18 mouse cellular contexts compared by ENCODE assay signal in the genomic region with DNA sequence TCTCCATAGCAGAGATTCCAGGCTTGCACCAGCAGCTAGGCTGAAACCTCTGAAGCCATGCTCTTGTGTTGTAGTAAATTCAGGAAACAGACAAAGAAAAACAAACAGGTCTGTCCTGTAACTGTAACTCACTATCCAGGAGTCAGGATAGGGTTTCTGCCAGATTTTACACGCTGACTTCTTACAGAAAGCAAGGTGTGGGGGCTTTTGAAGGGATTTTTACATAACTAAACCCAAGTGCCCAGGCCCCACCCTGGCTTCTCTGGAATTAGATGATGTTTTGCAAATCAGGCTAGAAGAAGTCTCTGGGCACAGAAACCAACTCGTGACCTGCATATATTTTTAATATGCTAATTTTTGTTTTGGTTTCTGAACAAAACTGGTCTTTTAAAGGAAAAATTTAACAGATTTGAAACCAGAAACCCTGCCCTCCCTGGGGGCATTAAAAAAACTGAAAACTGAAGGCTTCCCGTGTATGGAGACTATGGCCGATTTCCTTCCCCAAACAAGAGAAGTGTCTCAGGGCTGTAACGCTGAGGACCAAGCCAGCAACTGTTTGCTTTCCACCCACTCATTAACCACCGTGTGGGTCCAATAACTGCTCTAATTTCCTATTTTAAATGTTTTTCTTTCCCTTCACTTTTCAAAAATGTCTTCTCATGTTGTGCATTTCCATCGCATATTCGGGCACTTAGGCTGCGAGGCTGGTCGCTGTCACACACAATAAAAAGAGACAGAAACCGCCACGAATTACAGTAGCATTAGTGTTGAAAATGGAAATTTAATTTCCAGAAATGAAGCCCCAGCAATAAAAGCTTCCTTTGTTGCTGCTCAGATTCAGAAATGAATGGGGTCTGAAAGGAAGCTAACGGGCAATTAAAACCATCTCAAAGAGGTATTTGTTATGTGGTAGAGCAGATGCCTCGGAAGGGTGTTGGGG. TPM values are rescaled to one million over a fixed set of nuclear protein-coding genes. Genes with fewer than 3 reads are reported as not detected.
DNase-seq lines count a peak whose midpoint lies in the region; ATAC-seq and TF ChIP-seq lines count a peak whose summit lies in the region.
"Had no signal": no experiment of that assay in that cellular context is flagged by ENCODE, and none has a peak within 500 bp of the region (broad histone marks: within the 10 kb centered on the region; RNA-seq: fewer than 3 reads in every experiment).

No protein-coding gene starts in this region.

- no peaks in the 10 kb centered on the region for H3K36me3 ChIP-seq in heart, embryonic 13.5 days
- H3K36me3 ChIP-seq in ES-E14 (ENCODE audit: control insufficient read depth, insufficient read depth, low read length, poor library complexity, severe bottlenecking): no peaks in the 10 kb centered on the region
- H3K36me3 ChIP-seq in limb, embryonic 13.5 days: no peaks in the 10 kb centered on the region
- no peaks in the 10 kb centered on the region for H3K36me3 ChIP-seq in intestine, embryonic 16.5 days (ENCODE audit: control insufficient read depth, insufficient read depth, low read length)
- H3K36me3 ChIP-seq: midbrain, embryonic 12.5 days had no signal

- H3K27me3 ChIP-seq in heart, embryonic 13.5 days (replicated peaks): no peaks in the 10 kb centered on the region
- H3K27me3 ChIP-seq in limb, embryonic 13.5 days: 0 out of 2 replicates have a peak, but pooled peaks cover 2% of the 10 kb centered on the region
- H3K27me3 ChIP-seq in intestine, embryonic 16.5 days (replicated peaks; ENCODE audit: control insufficient read depth, insufficient read depth, low read length): no peaks in the 10 kb centered on the region; the same call in 1 of the 2 replicates
- H3K27me3 ChIP-seq: midbrain, embryonic 12.5 days had no signal

- intact Hi-C loops in left cerebral cortex, postnatal 10 days (cut with DNase I): no loop called here

- H3K27ac ChIP-seq in heart, embryonic 13.5 days (replicated peaks): peak overlapping the region; percentile 24; the same call in 1 of the 2 replicates
- H3K27ac ChIP-seq in ES-E14 (ENCODE audit: insufficient read depth, low read depth, low read length, poor library complexity, severe bottlenecking): no peak overlapping the region
- H3K27ac ChIP-seq in limb, embryonic 13.5 days: 0 out of 2 replicates have a peak overlapping the region, but pooled peaks have one; percentile 28
- H3K27ac ChIP-seq in intestine, embryonic 16.5 days (ENCODE audit: low read length): no peak overlapping the region
- H3K27ac ChIP-seq: midbrain, embryonic 12.5 days had no signal

- H3K9me3 ChIP-seq in heart, embryonic 13.5 days: no peaks in the 10 kb centered on the region
- peaks cover 3% of the 10 kb centered on the region for H3K9me3 ChIP-seq in ES-E14 (ENCODE audit: control insufficient read depth, insufficient read depth, low read depth, low read length)
- H3K9me3 ChIP-seq in limb, embryonic 13.5 days: peaks cover 3% of the 10 kb centered on the region; the same call in 1 of the 2 replicates
- H3K9me3 ChIP-seq in intestine, embryonic 16.5 days (ENCODE audit: control insufficient read depth, low read length): no peaks in the 10 kb centered on the region
- H3K9me3 ChIP-seq: midbrain, embryonic 12.5 days had no signal

- in situ Hi-C loops in ES-E14 (cut with MboI; ENCODE audit: low sequenced_read_pairs in 2 of 2, unreplicated experiment in 2 of 2): no loop called here

- H3K9ac ChIP-seq in heart, embryonic 13.5 days: no peak overlapping the region
- H3K9ac ChIP-seq in ES-E14 (ENCODE audit: insufficient read depth, low read depth, low read length, poor library complexity, severe bottlenecking): no peak overlapping the region
- H3K9ac ChIP-seq in limb, embryonic 13.5 days: no peak overlapping the region
- no peak overlapping the region for H3K9ac ChIP-seq in intestine, embryonic 16.5 days (ENCODE audit: low read depth, low read length)
- H3K9ac ChIP-seq: midbrain, embryonic 12.5 days had no signal

- peak; percentile 7 for DNase-seq in cerebellum, adult 9-10 months
- no peak for DNase-seq in cerebellum, adult 11 months
- no peak for DNase-seq in heart, adult 18-20 months
- peak; percentile 26 for DNase-seq in ES-E14 (ENCODE audit: low read depth, low spot score)
- no peak for DNase-seq in left cerebral cortex, postnatal 10 days (ENCODE audit: extremely low spot score in 1 of 2, low spot score in 2 of 2)
- DNase-seq: adrenal gland, adult 8-10 months; cerebellum, postnatal 36 days; kidney, adult 9 months; liver; lung, adult 18-20 months; lung, postnatal 4 days; thymus, adult 18-20 months had no signal

- H3K4me3 ChIP-seq in heart, embryonic 13.5 days: no peak overlapping the region
- H3K4me3 ChIP-seq in ES-E14 (ENCODE audit: insufficient read depth in 1 of 2, low read depth in 1 of 2, low read length in 2 of 2, poor library complexity in 1 of 2, severe bottlenecking in 1 of 2): no peak overlapping the region
- no peak overlapping the region for H3K4me3 ChIP-seq in limb, embryonic 13.5 days
- no peak overlapping the region for H3K4me3 ChIP-seq in intestine, embryonic 16.5 days (ENCODE audit: low read length)
- H3K4me3 ChIP-seq: midbrain, embryonic 12.5 days had no signal

- 65% methylated on average over 14 of the region's 14 CpGs for WGBS in heart, embryonic 13.5 days
- 37% methylated on average over 14 of the region's 14 CpGs for WGBS in limb, embryonic 13.5 days
- 67% methylated on average over 14 of the region's 14 CpGs for WGBS in intestine, embryonic 16.5 days

- ATAC-seq in heart, embryonic 13.5 days (ENCODE audit: extremely low read depth, insufficient number of reproducible peaks, low FRiP score, low TSS enrichment): no peak
- peak; percentile 64; the same call in 1 of the 2 replicates for ATAC-seq in limb, embryonic 13.5 days (ENCODE audit: low FRiP score, low read depth)
- ATAC-seq in intestine, embryonic 16.5 days: no peak
- ATAC-seq: hindbrain, embryonic 16.5 days had no signal

- H3K4me1 ChIP-seq in heart, embryonic 13.5 days: no peaks in the 10 kb centered on the region
- peaks cover 0 to 4% of the 10 kb centered on the region in 2 experiments; a peak in 2 of 4 replicates for H3K4me1 ChIP-seq in ES-E14 (ENCODE audit: control insufficient read depth in 2 of 2, insufficient read depth in 2 of 2, low read length in 2 of 2, poor library complexity in 1 of 2)
- H3K4me1 ChIP-seq in limb, embryonic 13.5 days: peaks cover 8% of the 10 kb centered on the region; the same call in 1 of the 2 replicates
- H3K4me1 ChIP-seq in intestine, embryonic 16.5 days (ENCODE audit: control insufficient read depth, insufficient read depth, low read length): no peaks in the 10 kb centered on the region
- H3K4me1 ChIP-seq: midbrain, embryonic 12.5 days had no signal

- no peak overlapping the region for H3K4me2 ChIP-seq in heart, embryonic 13.5 days
- no peak overlapping the region for H3K4me2 ChIP-seq in limb, embryonic 13.5 days (replicated peaks)
- no peak overlapping the region for H3K4me2 ChIP-seq in intestine, embryonic 16.5 days (ENCODE audit: low read depth, low read length)
- H3K4me2 ChIP-seq: midbrain, embryonic 12.5 days had no signal

TF ChIP-seq in ES-E14, 5 proteins besides CTCF, POLR2A, EP300 and RAD21:
- TF ChIP-seq ZC3H11A (IDR thresholded peaks at IDR 0.05; ENCODE audit: borderline replicate concordance, low read depth, low read length) (no peak), MAFK (IDR thresholded peaks at IDR 0.05; ENCODE audit: insufficient read depth, low read depth, low read length) (no peak), HCFC1 (IDR thresholded peaks at IDR 0.05; ENCODE audit: borderline replicate concordance, insufficient read depth, low read length) (no peak), CHD2 (IDR thresholded peaks at IDR 0.05; ENCODE audit: low read depth, low read length) (no peak), ZNF384 (IDR thresholded peaks at IDR 0.05; ENCODE audit: low read depth, low read length) (no peak)

RNA-seq across cellular contexts. Expression of a gene that starts 45.1 kb away (rescaled TPM):
- polyA plus RNA-seq in heart, embryonic 13.5 days (2015; fragmentation: Nextera tagmentation; extraction: Ambion mirVana): 1.8 and 2.2 TPM in 2 replicates
- total RNA-seq in heart, adult 18-20 months (2021): not detected
- total RNA-seq in ES-E14 (2012; rRNA removed): not detected in 2 replicates
- polyA plus RNA-seq in limb, embryonic 13.5 days (2015; fragmentation: Nextera tagmentation; extraction: Ambion mirVana): 5.5 and 5.8 TPM in 2 replicates
- polyA plus RNA-seq in intestine, embryonic 16.5 days (2015; fragmentation: Nextera tagmentation; extraction: Ambion mirVana): not detected in 2 replicates
- under 1 TPM; 0.09 to 0.20 TPM for total RNA-seq in left cerebral cortex, postnatal 10 days (2021)
- total RNA-seq: adrenal gland, adult 8-10 months had no signal
- polyA plus RNA-seq: gonadal fat pad, adult 2 months had no signal

Comparison
In these comparisons a context has a peak if more than half of its experiments do, and no peak if none do; other contexts are left out.
1. DNase-seq: peak in cerebellum, adult 9-10 months (single experiment) and ES-E14 (single experiment); none in cerebellum, adult 11 months (single experiment), heart, adult 18-20 months (0 of 2) and left cerebral cortex, postnatal 10 days (0 of 2).
2. H3K27ac ChIP-seq: peak in heart, embryonic 13.5 days (single experiment) and limb, embryonic 13.5 days (single experiment); none in ES-E14 (single experiment) and intestine, embryonic 16.5 days (single experiment).